Mouse (Mus musculus): ENCODE results near the gene Chchd4.

Gene Chchd4

DNA sequence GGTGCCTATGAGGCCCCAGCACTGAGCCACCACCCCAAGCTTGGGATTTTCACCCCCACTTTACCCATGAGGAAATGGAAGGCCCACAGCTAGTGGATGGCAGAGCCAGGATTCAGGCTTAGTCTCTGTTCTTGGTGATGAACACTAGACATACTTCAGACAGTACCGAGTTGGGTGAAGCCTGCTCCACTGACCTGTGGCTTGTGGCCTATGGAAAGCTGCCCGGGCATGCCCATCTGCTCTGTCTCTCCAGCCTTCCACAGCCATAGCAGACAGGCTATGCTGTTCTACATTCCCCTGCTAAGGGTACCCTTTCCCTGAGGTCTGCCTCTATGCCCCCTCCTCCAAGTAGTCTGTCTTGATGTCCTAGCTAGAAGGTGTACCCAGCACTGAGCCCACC, 3.2 kb upstream of the Chchd4 start:
- intact Hi-C loops (cut with DNase I): no loop called here

DNA sequence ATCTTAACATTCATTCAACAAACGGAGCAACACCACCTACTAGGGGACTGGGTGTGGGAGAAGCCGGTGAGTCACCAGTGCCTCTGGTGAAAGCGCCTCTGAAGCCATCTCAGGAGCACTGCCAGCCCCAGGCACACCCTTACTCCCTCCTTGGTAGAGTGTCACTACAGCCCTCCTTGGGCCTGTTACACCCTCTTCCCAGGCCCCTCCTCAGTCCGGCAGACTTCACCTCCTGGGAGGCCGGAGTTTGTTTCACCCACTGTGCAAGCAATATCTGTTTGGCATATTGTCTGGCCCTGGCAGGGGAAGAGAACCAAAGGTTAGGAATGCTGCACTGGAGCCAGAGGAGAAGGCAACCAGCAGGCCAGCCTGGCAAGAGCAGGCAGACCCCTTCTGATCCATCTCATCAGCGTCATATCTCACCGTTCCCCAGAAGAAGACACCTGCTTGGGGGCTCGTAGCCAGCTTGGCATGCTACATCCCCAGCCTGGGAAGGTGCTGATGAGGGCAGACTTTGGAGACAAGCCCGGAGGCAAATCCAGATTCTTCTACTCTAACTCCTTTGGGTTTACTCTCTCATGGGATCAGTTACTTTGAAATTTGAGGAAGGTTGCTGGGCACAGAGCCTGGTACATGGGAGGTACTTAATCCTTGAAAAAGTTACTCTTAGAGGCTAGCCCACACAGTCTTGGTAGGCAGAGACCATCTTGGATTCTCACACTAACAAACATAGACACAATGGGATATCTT, 1.3 kb upstream of the Chchd4 start:
- intact Hi-C loops (cut with DNase I): loop anchor here (5.0 kb wide), 1 partner anchor 33 kb away; no protein-coding TSS in a partner anchor

DNA sequence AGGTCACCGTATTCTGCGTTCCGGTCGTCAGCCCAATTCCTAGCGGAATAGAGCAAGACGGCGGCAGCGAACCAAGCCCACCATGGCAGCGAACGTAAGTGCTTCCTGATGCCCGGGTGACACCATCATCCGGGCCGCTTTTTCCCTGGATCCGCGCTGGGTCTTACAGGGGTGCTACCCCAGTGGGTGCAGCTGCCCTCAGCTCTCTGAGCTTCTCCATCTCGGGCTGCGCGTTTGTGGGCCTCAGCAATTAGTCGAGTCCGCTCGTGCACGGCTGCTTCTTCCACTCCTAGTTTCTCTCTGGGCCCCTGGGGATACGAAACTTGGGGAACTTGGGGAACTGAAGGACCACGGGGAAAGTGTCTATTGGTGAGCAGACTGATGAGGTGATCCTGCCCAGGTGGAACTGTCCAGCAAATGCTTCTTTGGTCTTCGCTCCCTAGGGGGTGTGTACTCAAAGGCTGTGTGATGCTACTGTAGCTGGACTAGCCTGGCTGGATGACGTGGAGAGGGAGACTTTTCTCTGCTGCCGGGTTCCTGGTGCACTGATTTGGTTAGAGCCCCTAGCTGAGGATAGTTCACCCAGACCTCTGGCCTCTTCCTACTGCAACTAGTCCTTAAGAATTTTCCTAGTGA, 577 bp upstream of the Chchd4 start:
- intact Hi-C loops (cut with DNase I): loop anchor here (5.0 kb wide), 1 partner anchor 33 kb away; no protein-coding TSS in a partner anchor

DNA sequence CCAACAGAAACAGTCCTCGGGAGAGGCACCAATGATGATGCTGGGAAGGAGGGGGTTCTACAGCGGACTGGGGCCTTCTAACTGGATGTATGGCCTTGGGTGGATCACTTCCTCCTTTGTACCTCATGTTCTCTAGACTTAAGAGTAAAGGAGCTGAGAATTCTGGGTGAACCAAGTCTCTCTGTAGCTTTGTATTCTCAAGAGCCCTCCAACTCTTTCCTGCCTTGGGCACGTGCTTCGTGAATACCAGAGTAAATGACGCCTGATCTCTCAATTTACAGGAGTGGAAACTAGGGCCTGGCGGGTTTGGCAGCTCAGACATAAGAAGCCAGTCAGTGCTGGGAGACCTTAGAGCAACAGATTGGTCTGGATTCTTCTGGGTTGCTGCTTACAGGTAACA, 1.0 kb downstream of the Chchd4 start:
- intact Hi-C loops (cut with DNase I): loop anchor here (5.0 kb wide), 1 partner anchor 35 kb away; no protein-coding TSS in a partner anchor

DNA sequence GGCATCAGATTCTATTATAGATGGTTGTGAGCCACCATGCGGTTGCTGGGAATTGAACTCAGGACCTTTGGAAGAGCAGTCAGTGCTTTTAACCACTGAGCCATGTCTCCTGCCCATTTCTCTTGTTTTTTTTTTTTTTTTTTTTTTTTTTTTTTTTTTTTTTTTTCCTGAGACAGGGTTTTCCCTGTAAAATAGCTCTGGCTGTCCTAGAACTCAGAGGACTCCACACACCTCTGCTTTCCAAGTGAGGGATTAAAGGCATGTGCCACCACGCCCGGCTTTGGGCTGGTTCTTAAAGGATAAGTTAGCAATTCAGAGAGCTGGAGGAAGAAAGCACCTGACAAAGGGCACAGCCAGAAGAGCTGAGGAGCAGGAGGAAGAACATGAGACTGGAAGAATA, 1.9 kb downstream of the Chchd4 start:
- intact Hi-C loops (cut with DNase I): loop anchor here (5.0 kb wide), 1 partner anchor 36 kb away; no protein-coding TSS in a partner anchor

DNA sequence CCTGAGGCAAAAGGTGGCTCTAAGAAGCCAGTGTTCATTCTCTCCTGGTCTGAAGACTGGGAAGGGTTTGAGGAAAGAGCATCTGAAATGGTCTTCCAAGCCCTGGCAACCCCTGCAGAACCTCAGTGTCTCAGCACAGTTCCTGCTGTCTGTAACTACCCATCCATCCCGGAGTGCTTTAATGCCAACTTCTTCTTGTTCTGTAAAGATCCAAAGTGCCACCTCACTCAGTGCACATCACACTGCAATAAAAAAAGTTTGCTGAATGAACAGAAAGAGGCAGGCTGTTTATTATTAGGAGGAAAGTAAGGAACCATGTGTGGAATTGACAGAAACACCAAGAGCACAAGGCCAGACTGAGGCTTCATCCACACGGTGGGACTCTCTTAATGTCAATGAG, 2.6 kb downstream of the Chchd4 start:
- intact Hi-C loops (cut with DNase I): loop anchor here (5.0 kb wide), 1 partner anchor 37 kb away; no protein-coding TSS in a partner anchor

DNA sequence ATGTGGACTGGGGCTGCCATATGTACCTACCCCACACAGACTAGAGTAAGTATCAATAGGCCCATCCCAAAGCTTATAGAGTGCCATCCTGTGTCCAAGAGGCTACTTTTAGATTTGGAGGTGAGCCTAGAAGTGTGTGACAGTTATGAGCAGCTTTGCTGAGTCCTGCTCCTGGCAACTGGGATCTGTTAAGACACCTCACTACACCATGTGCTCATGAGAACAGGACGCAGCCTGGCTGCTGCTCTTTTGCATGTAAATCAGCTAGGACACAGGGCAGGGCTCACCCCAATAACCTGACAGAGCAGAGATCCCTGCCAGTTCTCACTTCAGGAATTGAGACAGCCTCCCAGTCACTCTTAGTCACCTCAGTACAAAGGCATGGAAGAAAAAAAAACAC, 6.2 kb downstream of the Chchd4 start:
- intact Hi-C loops (cut with DNase I): no loop called here

DNA sequence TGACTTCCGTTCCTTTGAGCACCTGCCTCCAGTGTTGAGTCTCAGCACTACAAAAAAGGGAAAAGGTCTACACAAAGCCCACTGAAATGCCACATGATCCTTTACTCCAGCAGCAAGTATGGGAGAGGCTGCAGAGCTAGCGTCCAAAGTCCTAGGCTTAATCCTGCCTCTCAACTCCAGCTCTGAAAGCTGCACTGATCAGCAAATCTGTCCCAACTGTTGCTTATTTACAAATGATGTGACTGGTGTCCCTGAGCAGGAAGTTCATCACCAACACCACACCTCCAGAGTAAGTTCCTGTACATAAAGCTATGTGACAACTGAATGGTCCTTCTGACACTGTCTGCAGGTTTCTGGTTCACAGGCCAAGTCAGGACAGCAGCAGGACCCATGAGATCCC, 7.6 kb downstream of the Chchd4 start:
- intact Hi-C loops (cut with DNase I): no loop called here

DNA sequence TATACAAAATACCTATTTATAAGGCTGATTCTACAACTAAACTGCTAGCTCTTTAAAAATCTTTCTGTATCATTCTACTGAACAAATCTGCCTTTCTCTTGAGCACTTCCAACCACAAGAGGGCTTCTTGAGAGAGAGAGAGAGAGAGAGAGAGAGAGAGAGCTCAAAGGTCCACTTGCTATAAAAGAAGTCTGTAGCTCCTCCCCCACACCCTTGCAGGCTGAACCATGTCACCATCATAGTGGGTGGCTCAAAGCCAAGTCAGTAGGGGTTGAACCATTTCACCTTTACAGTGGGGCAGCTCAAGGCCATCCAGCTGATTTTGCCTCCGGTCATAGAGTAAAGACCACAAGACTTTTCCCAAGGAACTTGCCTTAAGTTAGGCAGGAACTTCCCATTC, 13.9 kb downstream of the Chchd4 start:
- intact Hi-C loops (cut with DNase I): no loop called here

DNA sequence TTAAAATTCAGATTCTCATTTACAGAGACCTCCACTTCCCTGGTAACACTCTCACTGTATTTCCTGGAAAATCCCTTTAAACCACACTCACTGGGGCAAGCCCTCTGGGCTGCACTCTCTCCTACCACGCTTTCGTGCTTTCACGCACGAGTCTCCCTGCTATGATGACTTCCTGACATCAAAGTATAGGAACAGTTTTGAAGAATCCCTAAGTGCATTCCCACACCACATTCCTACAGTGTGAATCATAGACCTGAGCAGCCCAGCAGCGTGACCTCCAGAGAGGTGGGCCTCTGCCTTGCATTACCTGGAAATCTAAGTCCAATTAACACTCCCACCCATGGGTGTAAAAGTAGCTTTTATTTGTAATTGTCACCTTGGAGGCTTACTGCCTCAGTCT, 18.8 kb downstream of the Chchd4 start:
- intact Hi-C loops (cut with DNase I): no loop called here

DNA sequence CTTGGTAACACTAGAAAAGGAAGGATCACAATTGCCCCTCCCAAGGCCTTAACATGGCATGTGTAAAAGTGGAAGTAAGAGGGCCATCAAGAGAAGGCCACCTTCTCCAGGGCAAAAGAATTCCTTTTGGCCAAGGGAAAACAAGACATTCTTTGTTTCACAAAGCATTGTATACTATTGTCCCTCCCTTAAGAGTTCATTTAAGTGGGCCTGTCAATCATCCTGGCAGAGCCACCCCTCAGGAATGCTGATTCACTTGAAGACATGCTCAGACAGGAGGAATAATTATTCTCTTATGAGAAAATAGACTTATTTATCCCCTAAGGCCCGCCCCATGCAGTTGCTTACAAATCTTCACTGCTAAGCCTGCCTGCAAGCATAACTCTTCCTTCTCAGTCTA, 21.3 kb downstream of the Chchd4 start:
- intact Hi-C loops (cut with DNase I): no loop called here

DNA sequence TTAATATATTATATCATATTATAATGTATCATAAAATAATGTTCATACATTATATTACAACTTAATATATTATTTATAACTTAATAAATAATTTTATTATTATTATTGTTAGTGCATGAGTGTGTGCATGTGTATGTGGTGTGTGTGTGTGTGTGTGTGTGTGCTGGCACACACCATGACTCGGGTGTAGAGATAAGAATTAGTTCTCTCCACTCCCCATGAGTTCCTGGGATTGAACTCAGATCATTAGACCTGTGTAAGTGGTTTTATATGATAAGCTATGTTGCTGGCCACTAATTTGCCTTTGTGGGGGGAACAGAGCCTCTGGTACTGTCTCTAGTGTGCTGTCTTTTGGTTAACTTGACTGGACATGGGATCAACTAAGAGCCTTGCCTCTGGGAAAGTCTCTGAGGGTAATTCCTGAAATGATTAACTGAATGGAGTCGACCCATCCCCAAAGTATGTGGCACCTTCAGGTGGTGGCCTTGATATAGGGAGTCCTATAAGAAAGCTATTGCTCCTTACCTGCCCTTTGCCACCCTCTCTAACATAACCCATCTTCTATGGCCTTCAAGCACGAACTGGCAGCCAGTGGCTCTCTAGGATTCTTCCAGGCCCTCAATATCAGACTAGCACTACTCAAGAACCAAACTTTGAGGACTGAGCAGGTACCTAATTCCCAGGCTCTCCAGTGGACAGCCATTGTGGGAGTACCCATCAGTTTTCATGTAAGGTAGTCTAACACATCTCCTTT, 23.7 kb downstream of the Chchd4 start:
- intact Hi-C loops (cut with DNase I): no loop called here

DNA sequence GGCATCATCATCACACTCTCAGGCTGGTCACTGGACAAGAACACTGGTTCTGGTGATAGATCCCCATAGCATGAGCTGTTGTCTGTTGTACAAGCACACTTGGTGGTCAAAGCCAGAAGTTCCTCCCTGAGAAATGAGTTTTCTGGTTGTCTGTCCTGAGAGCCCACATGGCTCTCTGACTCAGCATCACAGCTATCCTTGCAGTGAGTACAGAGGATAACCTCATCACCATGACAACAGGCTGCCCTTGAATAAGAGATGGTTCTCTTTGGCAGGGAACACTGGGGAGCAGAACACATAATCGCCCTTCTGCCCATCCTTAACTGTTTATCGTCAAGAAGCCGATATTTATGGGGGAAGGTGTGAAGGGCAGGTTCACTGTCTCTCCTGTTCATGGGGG, 28.0 kb downstream of the Chchd4 start:
- intact Hi-C loops (cut with DNase I): no loop called here

DNA sequence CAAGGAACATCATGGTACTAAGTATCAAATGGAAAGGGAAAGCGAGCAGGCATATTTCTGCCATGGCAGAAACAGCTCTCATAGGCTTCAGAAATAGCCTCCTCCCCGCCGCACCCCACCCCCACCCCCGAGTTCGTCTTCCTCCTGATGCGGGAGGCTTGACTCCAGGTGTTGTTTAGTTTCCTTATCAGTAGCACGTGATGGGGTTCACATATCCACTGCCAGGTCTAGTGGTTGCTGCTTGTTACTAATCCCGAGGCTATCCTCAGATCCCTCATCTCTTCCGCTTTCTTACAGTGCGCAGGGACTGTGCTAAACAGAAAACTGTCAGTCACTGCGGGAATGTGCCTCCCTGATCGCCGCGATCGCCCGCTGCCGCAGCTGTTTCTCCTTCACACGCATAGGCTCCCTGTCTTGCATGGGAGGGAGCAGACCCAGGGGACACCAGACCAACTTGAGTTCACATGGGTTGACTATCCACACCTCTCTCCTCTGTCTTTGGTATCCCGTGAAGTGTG, 32.1 kb downstream of the Chchd4 start:
- intact Hi-C loops (cut with DNase I): no loop called here

DNA sequence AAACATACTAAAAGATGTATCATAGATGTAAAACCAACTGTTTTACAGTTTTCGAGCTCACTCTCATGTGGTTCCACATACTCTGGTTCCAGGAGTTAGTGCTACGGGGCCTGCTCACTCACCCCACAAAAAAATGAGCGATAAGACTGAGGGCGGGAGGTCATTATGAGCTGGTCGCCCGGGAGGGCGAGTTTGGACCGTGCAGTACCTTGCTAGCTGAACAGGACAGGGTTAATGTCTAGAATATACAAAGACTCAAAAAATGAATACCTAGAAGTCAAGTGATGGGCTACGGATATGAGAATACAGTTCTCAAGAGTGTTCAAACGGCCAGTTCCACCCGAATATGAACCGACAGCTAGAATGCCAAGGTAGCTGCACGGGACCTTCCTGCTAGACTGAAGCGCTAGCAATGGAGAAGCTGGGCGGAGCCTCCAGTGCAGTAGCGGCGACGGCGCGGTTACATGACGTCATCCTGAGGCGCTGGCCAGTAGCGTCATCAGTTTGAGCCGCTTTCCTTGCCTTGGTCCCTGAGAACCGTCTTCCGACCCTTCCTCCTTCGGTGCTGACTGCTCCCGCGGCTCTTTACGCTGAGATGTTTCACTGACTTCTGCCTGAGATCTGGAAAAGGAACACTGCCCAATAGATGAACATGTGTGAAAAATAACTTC, 32.7 kb downstream of the Chchd4 start:
- intact Hi-C loops (cut with DNase I): no loop called here

DNA sequence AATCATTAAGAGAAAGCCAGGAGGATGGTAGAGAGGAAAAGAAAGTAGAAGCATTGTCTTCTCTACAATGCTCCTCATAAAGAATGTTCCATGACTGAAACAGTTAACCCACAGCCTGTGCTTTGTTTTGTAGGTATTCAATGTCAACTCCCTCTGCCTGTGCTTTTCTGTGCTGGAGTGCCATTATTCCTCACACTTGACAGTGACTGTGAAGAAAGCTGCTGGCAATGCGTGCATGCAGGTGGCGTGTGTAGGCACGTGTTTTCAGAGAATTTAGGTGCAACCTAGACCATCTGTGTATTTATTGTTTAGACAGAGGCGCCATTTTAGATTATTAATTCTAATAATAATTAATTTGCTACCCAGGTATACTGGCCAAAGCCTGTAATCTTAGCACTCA, 49.2 kb downstream of the Chchd4 start:
- intact Hi-C loops (cut with DNase I): no loop called here

DNA sequence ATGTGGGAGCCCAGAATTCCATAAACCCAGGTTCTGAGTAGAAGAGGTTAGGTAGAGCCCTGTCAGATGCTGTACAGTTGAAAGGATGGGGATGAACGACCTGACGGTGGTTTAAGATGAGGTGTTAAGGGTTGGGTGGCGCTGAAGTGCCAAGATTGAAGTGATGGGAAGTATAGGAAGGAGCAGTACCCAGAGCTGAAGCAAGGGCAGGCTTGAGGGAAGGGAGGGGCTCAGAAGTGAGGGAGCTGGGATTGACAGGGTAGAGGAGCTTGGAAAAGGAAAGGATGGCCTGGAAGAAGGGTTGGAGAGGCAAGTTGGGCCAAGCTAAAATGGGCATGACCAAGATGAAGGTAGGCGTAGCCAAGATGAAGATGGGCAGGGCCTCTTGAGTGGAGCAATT, 51.7 kb downstream of the Chchd4 start:
- intact Hi-C loops (cut with DNase I): no loop called here

DNA sequence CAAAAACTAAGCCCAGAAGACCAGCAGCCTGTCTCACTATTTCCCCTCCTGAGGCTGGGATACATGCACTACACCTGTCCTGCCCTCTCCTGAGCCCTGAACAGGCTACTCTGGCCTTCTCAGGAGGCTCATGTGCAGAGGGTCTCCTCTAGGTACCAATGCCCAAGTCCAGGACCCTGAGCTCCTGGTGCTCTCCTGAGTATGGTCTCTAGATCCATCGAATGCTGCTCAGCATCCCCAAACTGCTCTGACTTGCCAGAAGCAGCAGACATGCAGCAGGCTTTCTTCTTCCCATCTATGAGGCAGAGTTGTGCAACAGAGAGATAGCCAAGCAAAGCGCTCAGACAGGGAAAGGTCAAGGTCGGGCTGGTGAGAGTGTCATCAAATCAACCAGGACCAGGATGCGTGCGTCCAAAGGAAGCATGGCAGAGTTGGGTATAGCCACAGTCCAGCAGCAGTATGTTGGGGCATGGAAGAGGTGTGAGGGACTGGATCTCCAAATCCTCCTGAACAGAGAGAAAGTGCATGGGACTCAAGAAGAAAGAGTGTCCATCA, 56.0 kb downstream of the Chchd4 start:
- intact Hi-C loops (cut with DNase I): no loop called here

DNA sequence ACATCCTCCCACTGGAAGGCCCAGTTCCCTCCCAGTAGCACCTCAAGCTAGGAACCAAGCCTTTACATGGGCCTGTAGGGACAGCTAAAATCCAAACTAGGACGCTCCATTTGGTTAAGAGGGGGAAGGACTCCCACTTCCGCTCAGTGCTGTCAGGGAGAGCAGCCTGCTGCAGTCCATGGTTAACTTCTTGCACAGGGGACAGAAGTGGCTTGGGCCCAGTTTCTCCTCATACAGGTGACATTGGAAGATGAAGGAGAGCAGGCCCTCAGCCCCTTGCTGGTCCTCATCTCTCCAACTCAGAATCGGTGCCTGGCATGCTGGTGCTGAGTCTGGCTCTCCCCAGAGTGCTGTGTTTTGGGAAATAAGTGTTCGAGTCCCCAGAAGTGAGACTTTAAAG, 57.2 kb downstream of the Chchd4 start:
- intact Hi-C loops (cut with DNase I): no loop called here

DNA sequence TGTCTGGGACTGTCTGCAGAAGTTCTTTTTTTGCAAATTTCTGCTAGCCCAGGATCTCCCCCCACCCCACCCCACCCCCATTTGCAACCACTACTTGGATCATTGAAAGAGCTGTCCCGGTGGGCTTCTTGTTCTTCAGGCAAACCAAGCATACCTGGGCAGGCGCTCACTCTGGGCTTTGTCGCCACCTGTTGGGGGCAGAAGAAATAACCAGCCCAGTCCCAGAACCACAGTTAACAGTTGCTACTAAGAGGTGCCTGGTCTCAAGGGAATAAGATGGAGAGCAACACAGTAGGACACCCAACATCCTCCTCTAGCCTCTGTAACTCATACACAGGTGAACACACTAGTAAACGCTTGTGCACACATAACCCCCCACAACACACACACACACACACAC, 58.5 kb downstream of the Chchd4 start:
- intact Hi-C loops (cut with DNase I): no loop called here

Data from adrenal gland (tissue).